Mouse (Mus musculus) mouse embryonic stem cell (cell line): ENCODE measurements around the gene Emilin2.

Experiments
- in situ Hi-C, 2 experiments: fragments of 300-500 bp; cut with MboI; formaldehyde crosslinking; loops; 1 replicate in 1 of 2; 3 replicates in 1 of 2; pipeline ENCODE4 v1.14.3; 2019 to 2020; ENCODE audit warnings: low sequenced_read_pairs in 2 of 2, low pct_unique_long_range_greater_than_20kb in 1 of 2, mixed read lengths in 1 of 2; ENCODE audit not compliant: unreplicated experiment in 1 of 2

Emilin2 gene

GRCm38 (mm10) chr17:71215241-71215839 lies 96.4 kb downstream of the Emilin2 start:
- in situ Hi-C loops: no loop called here

GRCm38 (mm10) chr17:71214514-71215240 lies 97.1 kb downstream of the Emilin2 start:
- in situ Hi-C loops: no loop called here

- in situ Hi-C loops: no loop called here
These were observed 98.1 kb downstream of the Emilin2 start for GRCm38 (mm10) chr17:71213666-71214065.

GRCm38 (mm10) chr17:71211962-71212646 lies 99.7 kb downstream of the Emilin2 start:
- in situ Hi-C loops: no loop called here

GRCm38 (mm10) chr17:71209936-71210335 lies 101.8 kb downstream of the Emilin2 start:
- in situ Hi-C loops: no loop called here

GRCm38 (mm10) chr17:71208921-71209320 lies 102.9 kb downstream of the Emilin2 start:
- in situ Hi-C loops: no loop called here

GRCm38 (mm10) chr17:71208376-71208775 lies 103.4 kb downstream of the Emilin2 start:
- in situ Hi-C loops: no loop called here

- in situ Hi-C loops: no loop called here
These were observed 104.5 kb downstream of the Emilin2 start for GRCm38 (mm10) chr17:71207268-71207667.

GRCm38 (mm10) chr17:71206136-71206893 lies 105.5 kb downstream of the Emilin2 start:
- in situ Hi-C loops: no loop called here

GRCm38 (mm10) chr17:71204809-71205091 lies 107.0 kb downstream of the Emilin2 start:
- in situ Hi-C loops: no loop called here

- in situ Hi-C loops: no loop called here
These were observed 107.6 kb downstream of the Emilin2 start for GRCm38 (mm10) chr17:71203998-71204808.
